Mouse (Mus musculus): Measurements from ENCODE around the gene Dnah7b.
"Not testable (repeated sequence)": the region's sequence is repeated elsewhere in the genome, so short reads cannot be mapped to it uniquely, and the experiment has no call there.

Gene Dnah7b

DNA sequence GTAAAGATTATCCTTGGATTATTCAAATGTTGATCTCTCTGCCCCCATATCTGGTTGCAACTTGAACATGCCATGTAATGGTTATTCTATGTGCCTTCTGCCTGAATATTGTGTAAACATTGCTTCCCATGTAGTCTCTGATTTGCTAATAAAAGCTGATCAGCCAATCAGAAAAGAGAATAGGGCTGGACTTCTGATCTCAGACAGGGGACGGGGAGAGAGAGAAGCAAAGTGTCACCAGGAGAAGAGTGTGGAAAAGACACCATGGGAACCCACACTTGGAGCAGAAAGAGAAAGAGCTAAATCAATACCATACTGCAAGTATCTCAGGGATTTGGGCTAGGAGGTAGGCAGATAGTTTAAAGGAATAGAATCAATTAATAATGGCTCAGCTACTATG, at the start of gene Dnah7b:
Dnah7b (plus strand) TSS at position 301 of the 400 bp plus-strand sequence.
- no peak for DNase-seq (ENCODE audit: low spot score in 2 of 2)

DNA sequence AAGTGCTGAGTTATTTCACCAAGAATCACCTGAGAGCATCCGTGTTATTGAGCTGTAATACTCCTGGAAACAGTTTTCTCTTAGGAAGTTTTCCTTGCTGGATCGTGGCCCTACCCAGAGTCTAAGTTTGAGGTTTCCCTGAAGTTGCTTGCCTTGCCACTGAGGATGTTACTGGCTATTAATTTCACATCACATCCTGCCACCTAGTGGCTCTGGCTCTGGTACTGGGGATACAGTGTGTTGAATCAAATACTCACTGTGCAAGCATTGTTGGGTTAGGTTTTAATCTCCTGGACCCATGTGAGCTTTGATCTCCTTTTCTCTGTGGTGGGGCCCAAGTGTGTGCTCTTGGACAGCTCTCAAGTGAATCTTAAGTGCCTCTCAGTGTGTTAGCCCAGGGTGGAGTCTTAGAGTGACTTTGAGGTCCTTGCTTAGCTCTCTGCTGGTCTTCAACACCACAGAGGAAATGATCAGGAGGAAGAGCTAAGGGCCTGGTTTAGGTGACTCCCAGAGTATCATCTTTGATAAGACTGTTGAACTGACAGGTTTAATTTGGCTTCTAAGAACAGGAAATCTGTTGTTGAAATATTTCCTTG, 47.6 kb upstream of the Dnah7b start:
- peak in 1 of 2 experiments; percentile 26 for DNase-seq (ENCODE audit: low spot score in 2 of 2)

DNA sequence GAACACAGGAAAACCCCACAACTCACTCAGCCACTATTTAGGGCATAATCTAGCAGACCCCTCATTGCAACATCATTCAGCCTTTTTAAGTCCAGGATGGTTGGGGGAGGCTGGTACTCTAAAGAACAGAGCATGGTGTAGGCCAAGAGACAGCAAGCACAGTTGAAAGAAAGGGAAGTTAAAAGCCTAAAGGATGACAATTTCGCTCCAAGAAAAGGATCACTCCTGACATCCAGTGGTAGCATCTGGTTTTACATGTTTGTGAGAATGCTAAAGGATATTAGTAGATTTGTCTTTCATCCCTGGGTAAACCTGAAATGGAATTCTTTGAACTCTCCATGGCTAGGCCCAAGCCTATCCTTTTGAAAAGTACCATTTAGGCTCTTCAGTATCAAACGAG, 43.9 kb upstream of the Dnah7b start:
- DNase-seq (ENCODE audit: low spot score in 2 of 2): peak in 1 of 2 experiments; percentile 62

DNA sequence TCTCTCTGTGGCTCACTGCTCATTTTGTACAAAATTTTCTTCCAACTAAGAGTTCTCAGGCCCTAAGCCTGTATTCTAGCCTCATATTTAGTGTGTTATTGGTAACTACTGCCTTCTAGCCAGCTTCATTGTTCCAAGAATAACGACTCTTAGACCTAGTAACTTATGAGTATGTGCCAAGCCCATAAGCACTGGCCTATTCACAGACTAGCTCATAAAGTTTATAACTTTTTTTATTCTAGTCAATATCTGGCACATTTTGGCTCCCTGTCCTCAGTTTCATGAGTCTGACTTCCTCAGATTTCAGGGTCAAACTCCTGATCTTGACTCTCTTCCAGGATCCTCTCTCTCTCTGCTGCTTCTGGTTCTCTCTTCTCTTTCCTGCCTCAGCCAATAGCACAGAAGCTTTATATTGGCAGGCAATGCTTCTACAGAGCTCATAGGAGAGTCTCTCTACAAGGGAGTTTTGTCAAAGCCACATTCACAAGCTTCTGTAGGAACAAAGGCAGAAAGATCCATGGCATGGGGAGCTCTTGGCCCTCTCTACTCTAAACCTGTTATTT, 34.0 kb upstream of the Dnah7b start:
- no peak for DNase-seq (ENCODE audit: low spot score in 2 of 2)

DNA sequence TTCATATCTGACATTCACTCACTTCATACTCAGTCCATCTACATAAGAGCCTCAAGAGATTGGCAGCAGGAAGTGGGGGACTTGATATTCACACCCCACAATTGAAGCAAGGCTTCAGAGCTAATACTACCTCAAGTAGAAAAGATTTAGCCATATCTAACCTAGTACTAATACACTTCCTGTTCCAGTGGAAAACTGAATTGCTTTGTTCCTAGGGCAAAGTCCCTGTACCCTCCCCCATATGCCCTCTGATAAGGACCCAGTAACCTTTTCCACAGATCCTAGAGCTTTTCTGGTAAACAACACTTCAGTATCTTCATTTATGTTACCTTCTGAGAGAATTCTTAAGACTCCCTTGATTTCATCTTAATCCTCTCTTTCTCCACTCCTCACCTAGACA, 17.9 kb upstream of the Dnah7b start:
- no peak for DNase-seq (ENCODE audit: low spot score in 2 of 2)

DNA sequence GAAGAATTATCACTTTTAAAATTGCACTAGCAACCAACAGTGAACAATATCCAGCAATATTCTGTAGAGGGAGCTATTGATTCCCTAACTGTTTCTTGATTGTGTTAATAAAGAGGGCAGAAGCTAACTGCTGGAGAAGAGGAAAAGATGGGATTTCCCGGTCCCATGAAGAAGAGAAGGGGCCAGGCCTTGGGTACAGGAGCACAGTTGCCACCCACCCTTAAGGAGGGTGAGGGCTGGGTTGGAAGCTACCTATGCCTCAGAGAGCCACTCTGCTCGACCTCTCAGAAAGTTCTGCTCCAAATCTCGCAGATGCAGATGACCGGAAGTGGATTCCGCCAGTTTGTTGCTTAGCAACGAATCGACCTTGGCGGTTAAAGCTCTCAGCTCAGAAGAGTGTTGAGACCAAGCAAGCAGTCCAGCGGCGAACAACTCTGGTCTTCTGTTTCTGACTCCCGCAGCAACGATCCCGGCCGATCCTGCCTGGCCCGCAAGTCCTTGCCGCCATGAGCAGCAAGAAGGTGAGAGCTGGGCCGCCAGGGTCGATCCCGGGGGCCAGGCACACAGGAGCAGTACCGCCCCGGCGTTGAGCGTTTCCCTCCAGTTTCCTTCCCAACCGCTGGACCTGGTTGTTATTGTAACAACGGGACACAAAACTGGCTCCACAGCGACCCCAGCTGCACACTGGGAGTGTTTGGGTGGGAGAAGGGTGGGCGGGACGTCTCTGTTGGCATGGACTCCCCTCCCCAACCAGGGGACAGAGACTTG, 553 bp downstream of the Dnah7b start:
- DNase-seq (ENCODE audit: low spot score in 2 of 2): peak; percentile 4 to 22

DNA sequence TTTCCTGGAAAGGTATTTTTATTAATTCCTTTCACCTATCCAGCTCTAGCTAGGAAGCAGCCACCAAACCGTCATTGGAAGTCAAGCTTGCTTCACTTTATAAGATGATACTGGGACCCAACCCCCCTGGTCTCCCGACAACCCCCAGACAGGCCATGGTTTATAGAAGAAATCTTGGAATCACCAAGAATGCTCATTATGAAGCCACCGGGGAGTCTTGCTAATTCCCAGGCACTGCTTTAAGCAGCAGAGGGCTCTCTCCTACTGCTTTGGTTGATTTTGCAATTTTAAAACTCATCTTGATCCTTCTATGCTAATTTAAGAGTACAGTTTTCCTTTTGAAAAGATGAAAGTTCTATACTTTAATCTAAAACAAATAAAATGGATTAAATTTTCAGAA, 2.7 kb downstream of the Dnah7b start:
- DNase-seq (ENCODE audit: low spot score in 2 of 2): not testable (repeated sequence)

DNA sequence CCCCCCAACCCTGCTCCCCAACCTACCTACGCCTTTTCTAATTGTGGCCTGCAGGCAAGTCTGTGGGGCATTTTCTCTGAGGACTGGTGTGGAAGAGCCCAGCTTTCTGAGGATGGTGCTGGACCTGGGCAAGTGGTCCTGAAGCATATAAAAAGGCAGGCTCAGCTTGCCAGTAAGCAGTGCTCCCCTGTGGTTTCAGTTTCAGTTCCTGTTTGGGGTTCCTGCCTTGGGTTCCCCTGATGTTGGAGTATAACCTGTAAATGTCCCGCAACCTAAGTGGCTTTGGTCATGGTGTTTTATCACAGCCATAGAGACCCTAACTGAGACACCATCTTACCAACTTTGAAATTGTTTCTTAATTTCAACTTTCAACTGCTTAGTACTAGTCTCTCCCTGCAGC, 11.8 kb downstream of the Dnah7b start:
- no peak for DNase-seq (ENCODE audit: low spot score in 2 of 2)

DNA sequence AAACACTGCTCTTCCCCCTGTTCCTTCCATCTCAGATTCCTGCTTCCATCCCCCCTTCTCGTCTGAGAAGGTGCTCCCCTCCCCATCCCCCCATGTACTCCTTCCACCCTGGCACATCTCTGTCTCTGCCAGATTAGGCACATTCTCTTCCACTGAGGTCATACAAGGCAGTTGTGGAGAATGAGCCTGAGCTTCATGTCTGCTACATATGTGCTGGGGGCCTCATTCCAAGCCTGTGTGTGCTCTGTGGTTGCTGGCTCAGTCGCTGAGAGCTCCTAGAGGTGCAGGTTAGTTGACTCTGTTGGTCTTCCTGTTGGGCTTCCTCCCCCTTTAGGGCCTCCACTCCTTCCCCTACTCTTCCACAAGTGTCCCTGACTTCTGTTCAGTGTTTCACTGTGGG, 34.4 kb downstream of the Dnah7b start:
- no peak for DNase-seq (ENCODE audit: low spot score in 2 of 2)

DNA sequence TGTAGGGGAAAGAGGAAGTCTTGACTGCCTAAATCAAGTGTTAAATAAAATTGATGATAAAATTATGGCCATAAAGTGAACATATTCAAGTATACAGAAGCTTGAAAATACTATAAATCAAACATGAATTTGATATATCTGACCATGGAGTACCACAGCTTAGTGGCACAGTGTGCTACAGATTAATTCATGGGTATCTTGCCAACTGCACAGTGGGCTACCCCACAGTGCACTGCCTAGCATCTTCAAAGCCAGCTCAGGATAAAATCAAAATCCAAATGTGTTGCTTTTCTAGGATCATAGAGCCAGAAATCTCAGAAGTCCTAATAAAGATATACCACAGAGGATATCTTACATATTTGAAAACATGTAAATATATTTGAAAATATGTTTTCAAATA, 46.5 kb downstream of the Dnah7b start:
- DNase-seq (ENCODE audit: low spot score in 2 of 2): not testable (repeated sequence)

DNA sequence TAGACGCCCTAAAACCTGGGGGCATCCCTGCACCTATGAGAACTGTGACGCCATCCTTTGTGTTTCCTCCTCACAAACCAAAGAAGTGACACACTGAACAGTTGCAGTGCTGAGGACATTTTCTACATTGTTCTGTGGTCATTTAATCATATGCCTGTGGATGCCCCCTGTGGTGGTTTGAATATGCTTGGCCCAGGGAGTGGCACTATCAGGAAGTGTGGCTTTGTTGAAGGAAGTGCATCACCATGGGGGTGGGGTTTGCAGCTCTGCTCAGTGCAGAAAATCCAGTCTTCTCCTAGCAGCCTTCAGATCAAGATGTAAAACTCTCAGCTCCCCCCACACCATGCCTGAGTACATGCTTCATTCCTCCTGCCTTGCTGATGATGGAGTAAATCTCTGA, 51.1 kb downstream of the Dnah7b start:
- DNase-seq (ENCODE audit: low spot score in 2 of 2): not testable (repeated sequence)

DNA sequence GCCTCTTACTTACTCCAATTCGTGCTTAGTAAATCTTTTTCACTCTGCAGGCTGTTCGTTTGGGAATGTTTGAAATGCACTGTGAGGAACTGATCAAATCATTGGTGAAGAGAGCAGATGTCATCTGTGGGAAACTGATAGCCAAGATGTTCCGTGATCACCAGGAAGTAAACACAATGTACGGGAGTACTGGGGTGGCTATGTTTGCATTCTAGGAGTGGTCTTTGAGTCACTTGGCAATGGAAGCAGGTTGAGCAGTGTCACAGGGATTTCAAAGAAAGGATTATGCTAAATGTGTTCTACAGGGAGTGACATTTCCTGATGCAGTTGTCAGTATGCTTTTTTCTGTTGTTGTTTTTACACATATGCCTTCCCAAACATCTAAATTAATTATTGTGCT, 61.9 kb downstream of the Dnah7b start:
- DNase-seq (ENCODE audit: low spot score in 2 of 2): no peak

DNA sequence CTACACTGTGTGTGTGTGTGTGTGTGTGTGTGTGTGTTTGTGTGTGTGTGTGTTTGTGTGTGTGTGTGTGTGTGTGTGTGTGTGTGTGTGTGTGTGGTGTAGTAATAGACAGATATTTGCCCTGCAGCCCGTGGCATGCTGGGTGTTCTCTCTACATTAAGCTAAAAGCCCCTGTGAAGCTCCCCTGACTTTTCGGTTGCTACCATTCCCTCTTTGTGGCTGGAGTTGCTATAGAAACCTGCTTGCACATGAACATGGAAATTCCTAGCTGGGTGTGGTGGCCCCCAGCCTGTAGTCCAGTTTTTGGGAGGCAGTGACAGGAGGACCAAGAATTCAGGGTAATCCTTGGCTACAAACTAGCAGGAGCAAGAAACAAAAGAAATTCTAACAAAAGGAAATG, 130.7 kb downstream of the Dnah7b start:
- not testable (repeated sequence) for DNase-seq (ENCODE audit: low spot score in 2 of 2)

DNA sequence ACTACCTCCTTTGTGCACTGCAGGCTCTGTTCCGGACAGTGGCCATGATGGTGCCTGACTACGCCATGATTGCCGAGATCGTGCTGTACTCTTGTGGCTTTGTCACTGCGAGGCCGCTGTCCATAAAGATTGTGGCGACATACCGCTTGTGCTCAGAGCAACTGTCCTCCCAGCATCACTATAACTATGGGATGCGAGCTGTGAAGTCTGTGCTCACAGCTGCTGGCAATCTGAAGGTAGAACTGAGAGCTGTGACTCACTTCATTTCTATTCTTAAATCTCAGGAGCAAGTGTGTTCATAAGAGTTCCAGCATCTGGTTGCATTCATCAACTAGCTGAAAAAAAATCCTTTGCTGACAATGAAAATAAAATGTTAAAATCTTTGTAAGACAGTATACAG, 135.1 kb downstream of the Dnah7b start:
- DNase-seq (ENCODE audit: low spot score in 2 of 2): peak; percentile 5 to 10

DNA sequence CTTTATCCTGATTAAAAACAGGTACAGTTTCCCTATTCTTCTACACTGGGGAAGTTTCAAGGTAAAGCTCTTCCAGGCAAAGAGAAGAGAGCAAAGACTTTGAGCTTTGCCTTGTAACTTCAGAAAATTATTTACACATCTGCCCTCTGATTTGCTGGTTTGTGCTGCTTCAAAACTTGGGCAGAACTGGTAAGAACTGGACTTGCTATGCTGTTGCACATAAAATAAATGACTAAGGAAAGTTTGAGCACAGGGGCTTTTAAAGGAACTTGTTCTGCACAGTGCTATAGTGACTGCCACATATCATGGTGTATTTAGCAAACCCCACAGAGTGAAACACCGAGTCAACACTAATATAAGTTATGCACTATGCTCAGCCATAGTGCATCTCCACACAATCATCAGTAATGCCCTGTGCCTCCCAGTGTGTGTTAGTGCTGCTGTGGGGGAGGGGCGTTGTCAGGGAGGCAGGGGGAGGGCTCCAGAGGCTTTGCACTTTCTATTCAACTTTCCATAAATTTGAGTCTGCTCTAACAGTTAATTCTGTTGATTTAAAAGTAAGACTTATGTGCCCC, 144.0 kb downstream of the Dnah7b start:
- not testable (repeated sequence) for DNase-seq (ENCODE audit: low spot score in 2 of 2)

DNA sequence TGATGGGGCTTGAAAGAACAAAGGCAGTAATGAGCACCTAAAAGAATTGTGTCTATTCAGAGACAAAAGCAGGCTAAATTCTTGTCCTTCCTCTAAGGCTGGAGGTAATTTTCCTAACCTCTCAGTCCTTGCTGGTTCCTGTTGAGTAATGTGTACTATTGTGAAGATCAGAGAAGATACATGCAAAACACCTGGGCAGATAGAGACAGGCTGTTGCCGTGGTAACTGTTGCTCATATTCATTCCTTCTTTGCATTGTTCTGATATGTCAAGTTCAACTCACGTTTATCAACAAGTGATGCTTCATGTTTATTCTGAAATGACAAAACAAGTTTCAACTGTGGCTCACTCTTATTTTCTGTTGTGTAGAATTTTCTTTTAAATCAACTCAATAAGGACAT, 156.6 kb downstream of the Dnah7b start:
- DNase-seq (ENCODE audit: low spot score in 2 of 2): not testable (repeated sequence)

DNA sequence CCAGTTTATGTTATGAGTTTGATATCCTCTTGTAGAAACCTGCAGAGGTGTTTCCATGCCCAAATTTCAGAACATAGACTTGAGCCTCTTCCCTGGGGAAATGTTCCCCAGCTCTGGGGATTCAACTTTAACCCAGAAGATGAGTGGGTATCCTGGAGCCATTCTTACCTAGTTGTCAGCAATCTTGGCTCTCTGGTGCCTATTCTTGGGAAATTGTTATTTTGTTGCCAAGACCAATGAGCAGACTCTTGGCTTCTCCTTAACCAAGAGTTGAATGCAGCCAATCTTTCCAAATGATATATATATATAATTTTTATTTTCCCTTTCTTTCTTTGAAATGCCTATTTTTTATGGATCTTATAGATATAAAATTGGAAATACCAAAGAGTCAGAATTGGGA, 160.0 kb downstream of the Dnah7b start:
- DNase-seq (ENCODE audit: low spot score in 2 of 2): not testable (repeated sequence)

DNA sequence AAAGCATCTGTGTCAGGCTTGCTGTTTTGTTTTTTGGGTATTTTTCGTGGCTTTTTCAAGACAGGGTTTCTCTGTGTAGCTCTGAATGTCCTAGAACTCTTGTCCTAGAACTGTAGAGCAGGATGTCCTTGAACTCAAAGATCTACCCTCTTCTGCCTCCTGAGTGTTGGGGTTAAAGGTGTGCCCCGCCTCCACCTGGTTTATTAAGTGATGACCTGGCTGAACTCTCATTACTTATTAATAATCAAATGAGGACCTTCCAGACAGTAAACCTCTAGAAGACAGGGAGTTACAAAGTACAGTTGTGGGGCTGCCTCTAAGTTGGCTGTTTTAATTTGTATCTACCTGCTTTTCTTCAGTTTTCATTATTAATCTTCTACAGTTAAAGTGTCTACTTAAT, 202.7 kb downstream of the Dnah7b start:
- not testable (repeated sequence) for DNase-seq (ENCODE audit: low spot score in 2 of 2)

DNA sequence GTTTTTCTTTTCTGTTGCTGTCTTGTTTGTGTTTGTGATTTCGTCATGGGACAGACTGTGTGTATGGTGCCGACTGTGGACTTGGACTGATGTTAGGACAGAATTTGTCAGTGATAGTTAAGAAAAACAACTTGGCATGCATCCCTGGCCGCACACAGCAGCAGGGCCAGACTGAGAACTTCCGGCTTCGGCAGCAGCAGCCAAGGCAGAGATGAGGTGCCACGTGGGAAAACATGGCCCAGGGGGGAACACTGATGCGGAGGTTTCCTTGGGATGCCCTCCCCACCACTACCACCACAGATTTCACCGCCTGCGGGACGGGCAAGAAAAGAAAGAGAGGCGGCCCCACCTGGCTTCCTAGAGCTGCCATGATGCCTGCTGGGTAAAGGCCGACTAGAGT, 205.8 kb downstream of the Dnah7b start:
- no peak for DNase-seq (ENCODE audit: low spot score in 2 of 2)

DNA sequence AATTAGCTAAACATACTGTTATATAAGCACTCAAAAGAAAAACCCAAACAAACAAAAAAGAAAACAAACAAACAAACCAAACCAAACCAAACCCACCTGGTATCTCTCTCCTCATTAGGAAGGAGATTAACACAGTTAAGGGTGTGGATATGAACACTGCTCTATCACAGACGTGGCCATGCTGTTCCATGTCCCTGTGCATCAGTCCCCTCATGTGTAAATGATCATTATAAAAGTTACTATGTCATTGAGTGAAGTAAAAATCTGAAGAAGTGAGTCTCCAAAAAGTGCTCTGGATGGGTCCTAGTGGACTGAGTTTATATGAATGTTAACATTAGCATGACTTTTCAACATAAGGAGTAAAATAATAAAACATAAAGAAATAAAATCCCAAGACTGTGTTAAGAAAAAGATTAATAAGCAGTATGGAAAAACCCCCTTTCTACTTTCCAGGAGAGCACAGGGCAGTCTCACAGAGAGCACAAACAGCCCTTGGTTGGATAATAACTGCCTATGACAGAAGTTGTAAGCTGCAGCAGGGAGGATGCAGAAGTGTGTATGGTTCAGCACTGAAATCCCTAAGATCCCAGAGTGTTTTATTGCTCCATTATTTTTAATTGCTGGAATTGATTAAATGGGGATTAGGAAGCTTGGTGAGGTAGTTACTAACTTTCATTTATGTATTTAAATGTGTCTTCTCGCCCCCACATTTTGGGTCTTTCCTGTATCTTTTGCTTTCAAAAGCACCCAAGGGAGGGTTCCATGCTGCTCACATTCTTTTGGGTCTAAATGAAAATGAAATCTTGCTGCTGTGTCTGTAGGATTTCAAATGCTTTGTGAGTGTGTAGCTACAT, 212.2 kb downstream of the Dnah7b start:
- DNase-seq (ENCODE audit: low spot score in 2 of 2): not testable (repeated sequence)

DNA sequence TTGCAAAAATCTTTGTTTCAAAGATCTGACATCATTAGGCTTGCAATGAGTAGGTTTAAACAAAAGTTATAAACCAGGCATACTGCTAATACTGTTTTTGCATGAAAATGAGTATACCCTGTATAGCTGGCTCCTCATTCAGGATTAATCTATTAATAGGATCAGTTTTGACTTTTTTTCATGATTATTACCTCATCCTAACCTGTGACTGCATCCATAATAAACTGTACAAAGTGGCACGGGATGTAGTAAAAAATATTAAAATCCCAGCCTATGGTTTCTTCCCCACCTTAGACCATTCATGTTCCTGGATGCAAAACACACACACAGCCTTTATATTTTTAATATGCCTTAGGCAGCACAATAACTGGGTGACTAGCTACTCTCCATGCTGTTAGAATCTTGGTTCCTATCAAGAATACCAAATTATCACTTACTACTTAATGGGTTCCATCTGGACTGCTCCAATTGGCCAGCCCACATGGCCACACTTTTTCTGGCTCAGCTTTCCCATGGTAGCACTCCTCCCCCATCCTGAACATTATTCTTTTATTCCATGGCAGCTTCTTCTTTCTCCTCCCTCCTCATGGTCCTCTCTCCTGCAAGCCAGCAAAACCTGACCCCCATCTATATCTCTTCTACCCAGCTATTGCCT, 212.9 kb downstream of the Dnah7b start:
- not testable (repeated sequence) for DNase-seq (ENCODE audit: low spot score in 2 of 2)
